Mouse (Mus musculus) embryonic fibroblast, embryonic 13.5 days (primary cell): ENCODE measurements around the gene Rab4b.

Source experiments
- CTCF ChIP-seq: IDR thresholded peaks from 2 replicates; pipeline ENCODE4 v1.5.1; 2011; ENCODE audit warnings: mild to moderate bottlenecking, control low read depth, low read length, moderate library complexity, borderline replicate concordance; ENCODE audit not compliant: insufficient read depth
- POLR2A ChIP-seq: IDR thresholded peaks from 2 replicates; pipeline ENCODE4 v1.6.1; 2011; ENCODE audit warnings: low read depth, mild to moderate bottlenecking, control low read depth, low read length, moderate library complexity

- TF ChIP-seq CTCF = no peak
- TF ChIP-seq POLR2A = no peak
Measured at GRCm38 (mm10) chr7:27180036-27180435, 1.3 kb upstream of the Rab4b start.
